Mouse (Mus musculus): ENCODE measurements around the gene Sh3gl3. TPM values are rescaled to one million over a fixed set of nuclear protein-coding genes. Genes with fewer than 3 reads are reported as not detected.

Sh3gl3 gene
- total RNA-seq, 1 experiment: 8.0 TPM

DNA sequence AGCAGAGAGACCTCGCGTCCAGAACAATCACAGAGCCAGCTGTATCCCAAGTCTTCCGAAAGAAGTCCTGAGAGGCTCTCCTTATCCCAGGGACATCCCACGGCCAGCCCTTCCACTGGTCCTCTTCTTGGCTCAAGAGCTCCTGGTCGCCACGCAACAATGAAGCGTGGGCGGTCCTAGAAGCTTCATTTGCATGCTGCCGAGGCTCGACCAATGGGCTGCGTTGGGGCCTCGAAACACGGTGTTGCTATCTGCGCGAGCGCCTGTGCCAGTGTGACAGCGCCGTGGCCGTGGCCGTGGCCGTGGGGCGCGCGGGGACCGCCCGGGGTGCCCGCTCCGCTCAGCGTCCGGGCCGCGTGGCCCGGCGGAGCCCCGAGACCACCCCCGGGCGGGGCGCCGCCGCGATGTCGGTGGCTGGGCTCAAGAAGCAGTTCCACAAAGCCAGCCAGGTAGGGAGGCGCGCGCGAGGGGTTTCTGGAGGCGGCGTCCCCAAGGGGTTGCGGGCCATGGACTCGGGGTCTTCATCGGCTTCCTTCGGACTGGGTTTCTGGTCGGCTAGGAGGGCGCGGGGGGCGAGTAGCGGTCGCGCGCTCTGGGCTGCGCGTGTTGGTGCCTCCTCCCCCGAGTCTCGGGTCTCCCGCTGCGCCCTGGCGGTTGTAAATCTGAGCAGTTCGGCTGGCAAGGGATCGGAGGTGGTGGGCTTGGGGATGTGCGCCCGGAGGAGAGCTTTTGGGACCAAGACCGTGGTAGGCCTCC, 1.1 kb downstream of the Sh3gl3 start:
- peak overlapping the region; percentile 82 to 88 for H3K4me3 ChIP-seq (ENCODE audit: insufficient read depth in 1 of 2, low read depth in 1 of 2, low read length in 2 of 2, poor library complexity in 1 of 2, severe bottlenecking in 1 of 2)
- no peaks in the 10 kb centered on the region for H3K9me3 ChIP-seq (ENCODE audit: control insufficient read depth, insufficient read depth, low read depth, low read length)
- H3K9ac ChIP-seq (ENCODE audit: insufficient read depth, low read depth, low read length, poor library complexity, severe bottlenecking): peak overlapping the region; percentile 73
- in situ Hi-C loops (cut with MboI; ENCODE audit: low sequenced_read_pairs in 2 of 2, unreplicated experiment in 2 of 2): no loop called here
- TF ChIP-seq CHD2 (IDR thresholded peaks at IDR 0.05; ENCODE audit: low read depth, low read length): no peak
- TF ChIP-seq ZC3H11A (IDR thresholded peaks at IDR 0.05; ENCODE audit: borderline replicate concordance, low read depth, low read length): no peak
- TF ChIP-seq HCFC1 (IDR thresholded peaks at IDR 0.05; ENCODE audit: borderline replicate concordance, insufficient read depth, low read length): 0 out of 2 replicates have a peak, but pooled peaks have one; percentile 17
- no peak overlapping the region for H3K27ac ChIP-seq (ENCODE audit: insufficient read depth, low read depth, low read length, poor library complexity, severe bottlenecking)
- H3K4me1 ChIP-seq (ENCODE audit: control insufficient read depth in 2 of 2, insufficient read depth in 2 of 2, low read length in 2 of 2, poor library complexity in 1 of 2): 0 out of 4 replicates have a peak, but pooled peaks cover 0 to 5% of the 10 kb centered on the region in 2 experiments
- no peaks in the 10 kb centered on the region for H3K36me3 ChIP-seq (ENCODE audit: control insufficient read depth, insufficient read depth, low read length, poor library complexity, severe bottlenecking)
- DNase-seq (ENCODE audit: low read depth, low spot score): peak; percentile 70

DNA sequence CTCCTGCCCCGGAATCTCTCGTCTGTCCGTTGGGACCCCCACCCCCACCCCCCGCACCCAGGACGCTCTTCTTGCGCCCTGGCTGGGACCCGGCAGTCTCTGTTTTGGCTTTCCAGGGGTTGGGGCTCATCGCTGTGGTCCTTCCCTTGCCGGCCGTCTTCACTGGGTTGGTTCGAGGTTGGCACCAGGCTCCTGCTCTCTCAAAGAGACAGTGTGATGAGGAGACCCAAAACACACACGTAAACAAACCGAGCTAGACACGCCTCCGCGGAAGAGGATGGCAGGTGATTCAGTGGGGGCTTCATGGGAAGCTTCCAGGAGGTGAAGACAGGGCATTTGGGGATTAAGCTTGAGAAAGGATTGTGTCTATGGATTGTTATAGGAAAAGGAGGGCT, 1.7 kb downstream of the Sh3gl3 start:
- no peaks in the 10 kb centered on the region for H3K36me3 ChIP-seq (ENCODE audit: control insufficient read depth, insufficient read depth, low read length, poor library complexity, severe bottlenecking)
- 0 out of 4 replicates have a peak, but pooled peaks cover 0 to 5% of the 10 kb centered on the region in 2 experiments for H3K4me1 ChIP-seq (ENCODE audit: control insufficient read depth in 2 of 2, insufficient read depth in 2 of 2, low read length in 2 of 2, poor library complexity in 1 of 2)
- peak overlapping the region; percentile 82 to 88 for H3K4me3 ChIP-seq (ENCODE audit: insufficient read depth in 1 of 2, low read depth in 1 of 2, low read length in 2 of 2, poor library complexity in 1 of 2, severe bottlenecking in 1 of 2)
- no peak for TF ChIP-seq CHD2 (IDR thresholded peaks at IDR 0.05; ENCODE audit: low read depth, low read length)
- no peak for TF ChIP-seq HCFC1 (IDR thresholded peaks at IDR 0.05; ENCODE audit: borderline replicate concordance, insufficient read depth, low read length)
- TF ChIP-seq MAFK (IDR thresholded peaks at IDR 0.05; ENCODE audit: insufficient read depth, low read depth, low read length): no peak
- no peak for TF ChIP-seq ZC3H11A (IDR thresholded peaks at IDR 0.05; ENCODE audit: borderline replicate concordance, low read depth, low read length)
- no peak for TF ChIP-seq ZNF384 (IDR thresholded peaks at IDR 0.05; ENCODE audit: low read depth, low read length)
- H3K9ac ChIP-seq (ENCODE audit: insufficient read depth, low read depth, low read length, poor library complexity, severe bottlenecking): peak overlapping the region; percentile 73
- in situ Hi-C loops (cut with MboI; ENCODE audit: low sequenced_read_pairs in 2 of 2, unreplicated experiment in 2 of 2): no loop called here
- no peak for DNase-seq (ENCODE audit: low read depth, low spot score)
- H3K9me3 ChIP-seq (ENCODE audit: control insufficient read depth, insufficient read depth, low read depth, low read length): no peaks in the 10 kb centered on the region
- no peak overlapping the region for H3K27ac ChIP-seq (ENCODE audit: insufficient read depth, low read depth, low read length, poor library complexity, severe bottlenecking)

DNA sequence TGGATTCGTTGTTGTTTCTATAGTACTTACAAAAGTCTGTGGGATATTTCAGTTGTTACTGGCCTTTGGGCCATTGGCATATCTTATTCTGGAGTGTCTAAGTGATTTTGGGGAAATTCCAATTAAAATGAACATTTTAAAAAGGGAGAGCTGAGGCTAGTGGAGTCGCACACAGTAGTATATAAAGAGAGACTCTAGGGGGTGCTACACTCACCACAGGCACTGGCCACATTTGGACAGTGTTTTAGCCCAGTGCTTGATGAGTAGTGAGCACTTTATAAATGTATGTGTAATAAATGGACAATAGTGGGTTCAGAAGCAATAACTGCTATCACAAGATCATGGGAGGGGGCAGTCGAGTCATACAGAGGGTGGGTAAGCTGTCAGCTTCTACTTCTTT, 2.6 kb downstream of the Sh3gl3 start:
- no peaks in the 10 kb centered on the region for H3K9me3 ChIP-seq (ENCODE audit: control insufficient read depth, insufficient read depth, low read depth, low read length)

DNA sequence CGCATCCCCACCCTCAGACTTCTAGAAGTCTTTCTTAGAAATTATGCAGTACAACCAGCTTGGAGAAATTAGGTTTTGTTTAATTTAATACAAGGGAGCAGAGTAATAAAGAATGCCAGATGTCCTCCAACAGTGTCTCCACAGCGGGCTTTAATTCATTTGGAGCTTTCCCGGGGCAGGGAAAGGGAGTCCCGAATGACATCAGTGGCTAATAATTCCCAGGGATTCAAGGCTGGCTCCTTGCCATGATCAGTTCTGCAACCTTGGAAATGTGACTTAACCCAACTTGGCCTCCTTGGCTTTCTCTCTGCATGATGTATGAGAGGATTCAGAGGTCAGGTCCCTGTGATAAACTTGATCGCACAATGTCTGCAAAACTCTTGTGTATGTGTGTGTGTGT, 3.7 kb downstream of the Sh3gl3 start:
- no peak overlapping the region for H3K9ac ChIP-seq (ENCODE audit: insufficient read depth, low read depth, low read length, poor library complexity, severe bottlenecking)
- no peak for DNase-seq (ENCODE audit: low read depth, low spot score)
- H3K27ac ChIP-seq (ENCODE audit: insufficient read depth, low read depth, low read length, poor library complexity, severe bottlenecking): no peak overlapping the region
- TF ChIP-seq HCFC1 (IDR thresholded peaks at IDR 0.05; ENCODE audit: borderline replicate concordance, insufficient read depth, low read length): no peak
- TF ChIP-seq CHD2 (IDR thresholded peaks at IDR 0.05; ENCODE audit: low read depth, low read length): no peak
- TF ChIP-seq MAFK (IDR thresholded peaks at IDR 0.05; ENCODE audit: insufficient read depth, low read depth, low read length): no peak
- no peak for TF ChIP-seq ZC3H11A (IDR thresholded peaks at IDR 0.05; ENCODE audit: borderline replicate concordance, low read depth, low read length)
- TF ChIP-seq ZNF384 (IDR thresholded peaks at IDR 0.05; ENCODE audit: low read depth, low read length): no peak
- no peak overlapping the region for H3K4me3 ChIP-seq (ENCODE audit: insufficient read depth in 1 of 2, low read depth in 1 of 2, low read length in 2 of 2, poor library complexity in 1 of 2, severe bottlenecking in 1 of 2)
- in situ Hi-C loops (cut with MboI; ENCODE audit: low sequenced_read_pairs in 2 of 2, unreplicated experiment in 2 of 2): no loop called here
- no peaks in the 10 kb centered on the region for H3K9me3 ChIP-seq (ENCODE audit: control insufficient read depth, insufficient read depth, low read depth, low read length)
- no peaks in the 10 kb centered on the region for H3K36me3 ChIP-seq (ENCODE audit: control insufficient read depth, insufficient read depth, low read length, poor library complexity, severe bottlenecking)
- H3K4me1 ChIP-seq (ENCODE audit: control insufficient read depth in 2 of 2, insufficient read depth in 2 of 2, low read length in 2 of 2, poor library complexity in 1 of 2): 0 out of 4 replicates have a peak, but pooled peaks cover 0 to 5% of the 10 kb centered on the region in 2 experiments

More for the DNA sequence above, 2.6 kb downstream of the Sh3gl3 start:
- Histone ChIP-seq H3K36me3 (ENCODE audit: control insufficient read depth, insufficient read depth, low read length, poor library complexity, severe bottlenecking) (no peaks in the 10 kb centered on the region), H3K9ac (ENCODE audit: insufficient read depth, low read depth, low read length, poor library complexity, severe bottlenecking) (no peak overlapping the region), H3K27ac (ENCODE audit: insufficient read depth, low read depth, low read length, poor library complexity, severe bottlenecking) (no peak overlapping the region), H3K4me1 (ENCODE audit: control insufficient read depth in 2 of 2, insufficient read depth in 2 of 2, low read length in 2 of 2, poor library complexity in 1 of 2) (0 out of 4 replicates have a peak, but pooled peaks cover 0 to 5% of the 10 kb centered on the region in 2 experiments), H3K4me3 (ENCODE audit: insufficient read depth in 1 of 2, low read depth in 1 of 2, low read length in 2 of 2, poor library complexity in 1 of 2, severe bottlenecking in 1 of 2) (no peak overlapping the region)
- peak; percentile 9 for DNase-seq (ENCODE audit: low read depth, low spot score)
- TF ChIP-seq HCFC1 (IDR thresholded peaks at IDR 0.05; ENCODE audit: borderline replicate concordance, insufficient read depth, low read length) (no peak), CHD2 (IDR thresholded peaks at IDR 0.05; ENCODE audit: low read depth, low read length) (no peak), MAFK (IDR thresholded peaks at IDR 0.05; ENCODE audit: insufficient read depth, low read depth, low read length) (no peak), ZC3H11A (IDR thresholded peaks at IDR 0.05; ENCODE audit: borderline replicate concordance, low read depth, low read length) (no peak), ZNF384 (IDR thresholded peaks at IDR 0.05; ENCODE audit: low read depth, low read length) (no peak)
- in situ Hi-C loops (cut with MboI; ENCODE audit: low sequenced_read_pairs in 2 of 2, unreplicated experiment in 2 of 2): no loop called here

All from ES-E14 (cell line).